Mouse (Mus musculus) thymus, adult 2 months (tissue): ENCODE measurements around the gene Cd300c2.
"Not testable (repeated sequence)": the region's sequence is repeated elsewhere in the genome, so short reads cannot be mapped to it uniquely, and the experiment has no call there.

ENCODE experiments used
- CTCF ChIP-seq: fragments of 200-500 bp; IDR thresholded peaks from 2 replicates; pipeline ENCODE4 v1.5.1; 2012; ENCODE audit warnings: mild to moderate bottlenecking, control low read depth, low read length, moderate library complexity, borderline replicate concordance; ENCODE audit not compliant: control insufficient read depth, poor library complexity, insufficient read depth; ENCODE audit errors: extremely low read depth
- POLR2A ChIP-seq: fragments of 200-500 bp; IDR thresholded peaks from 2 replicates; pipeline ENCODE4 v1.6.1; 2012; ENCODE audit warnings: mild to moderate bottlenecking, low read length, control low read depth, moderate library complexity; ENCODE audit not compliant: control insufficient read depth, poor library complexity, insufficient read depth; ENCODE audit errors: extremely low read depth

- not testable (repeated sequence) for TF ChIP-seq CTCF, POLR2A
Measured at GRCm38 (mm10) chr11:115016093-115016492, 14.4 kb upstream of the Cd300c2 start, which contains the start of gene Cd300ld2.
